Mouse (Mus musculus) urinary bladder, adult 2 months (tissue): ENCODE results near the gene Prelid3b. TPM values are rescaled to one million over a fixed set of nuclear protein-coding genes. Genes with fewer than 3 reads are reported as not detected.

ENCODE experiments used
- DNase-seq: peaks from one replicate; pipeline ENCODE4 v3.0.0; 2022; ENCODE audit warnings: low spot score
- polyA plus RNA-seq: library from polyadenylated mRNA; depleted of rRNA; stranded (reverse); fragments of >200 nt; gene quantifications from 2 replicates; pipeline ENCODE4 v1.2.3, GENCODE M21; 2012

Prelid3b gene
- polyA plus RNA-seq, 1 experiment: 61.4 TPM

GRCm38 (mm10) chr2:174463370-174463769 lies 9.5 kb downstream of the Prelid3b start:
- no peak for DNase-seq

GRCm38 (mm10) chr2:174459365-174459764 lies 13.5 kb downstream of the Prelid3b start:
- no peak for DNase-seq

GRCm38 (mm10) chr2:174453681-174454080 lies 19.2 kb downstream of the Prelid3b start:
- no peak for DNase-seq

DNA sequence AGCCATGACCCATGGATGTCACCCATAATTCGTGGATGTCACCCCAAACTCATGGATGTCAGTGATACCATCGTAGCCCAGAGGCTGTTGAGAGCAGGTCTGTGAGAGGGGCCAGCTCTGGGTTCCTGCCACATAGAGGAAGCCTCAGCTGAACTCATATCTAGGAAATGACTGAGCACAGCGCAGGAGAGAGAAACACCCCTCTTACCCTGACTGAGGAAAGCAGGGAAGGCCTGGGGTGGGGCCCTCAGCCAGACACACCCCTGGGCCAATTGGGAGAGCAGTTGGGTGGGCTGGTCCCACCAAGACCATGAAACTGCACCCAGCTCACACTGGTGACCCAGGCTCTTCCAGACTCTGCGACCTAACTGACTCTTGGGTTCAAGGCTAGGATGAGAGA lies 22.5 kb downstream of the Prelid3b start, which contains the start of gene Tubb1:
Gene Tubb1 (plus strand): TSS at position 343 of the 400 bp plus-strand sequence.
- no peak for DNase-seq

DNA sequence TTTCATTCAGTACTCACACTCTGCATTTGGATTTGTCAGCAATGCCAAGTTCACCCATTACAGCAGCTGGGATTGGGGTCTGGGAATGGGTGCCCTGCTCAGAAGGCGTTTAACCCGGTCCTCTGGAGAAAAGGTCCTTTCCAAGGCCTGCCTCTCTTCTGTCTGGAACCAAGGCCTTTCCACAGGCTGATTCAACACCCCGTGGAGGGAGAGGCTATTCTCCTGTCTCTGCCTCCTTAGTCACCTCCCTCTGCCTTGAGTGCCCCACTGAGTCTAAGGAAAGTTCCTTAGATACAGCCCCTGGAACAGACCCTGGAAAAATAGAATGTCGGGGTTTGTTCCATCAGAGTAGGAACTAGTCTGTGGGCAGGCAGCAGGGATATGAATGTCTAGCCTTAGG lies 24.5 kb downstream of the Prelid3b start:
- no peak for DNase-seq

- no peak for DNase-seq
Observed at GRCm38 (mm10) chr2:174446905-174447304, 26.0 kb downstream of the Prelid3b start.

DNA sequence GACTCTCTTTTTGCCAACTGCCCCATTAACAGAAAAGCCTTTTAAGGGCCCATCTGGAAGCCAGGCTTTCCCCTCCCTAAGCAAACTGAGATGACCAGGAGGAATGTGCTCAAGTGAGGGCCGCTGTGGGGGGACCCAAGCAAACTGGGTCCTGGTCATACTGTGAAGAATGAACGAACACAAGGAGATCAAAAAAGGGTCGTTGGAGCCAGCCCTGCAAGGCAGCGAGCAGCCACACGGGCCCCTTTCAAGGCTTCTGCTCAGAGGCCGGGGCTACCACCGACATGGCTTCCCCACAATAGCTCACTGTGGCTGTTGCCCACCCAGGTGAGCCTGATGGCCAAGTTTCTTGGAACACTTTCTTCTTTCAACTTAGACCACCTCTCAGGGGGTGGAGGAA lies 26.4 kb downstream of the Prelid3b start:
- DNase-seq: no peak

DNA sequence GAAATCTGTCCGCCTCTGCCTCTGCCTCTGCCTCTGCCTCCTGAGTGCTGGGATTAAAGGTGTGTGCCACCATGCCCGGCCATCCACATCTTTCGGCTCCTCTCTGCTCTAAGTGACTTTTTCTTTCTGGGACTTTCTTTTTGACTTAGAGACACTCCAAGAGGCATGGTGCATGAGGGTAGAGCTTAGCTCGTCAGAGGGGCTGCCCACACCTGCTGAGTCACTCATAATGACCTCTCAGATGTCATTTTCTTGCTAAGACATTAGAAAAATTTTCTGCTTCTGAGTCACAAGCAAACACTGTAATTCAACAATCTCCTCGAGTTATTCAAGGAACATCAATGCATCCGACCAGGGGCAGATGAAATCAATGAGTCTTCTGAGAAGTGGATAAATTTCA lies 27.9 kb downstream of the Prelid3b start:
- DNase-seq: no peak

GRCm38 (mm10) chr2:174444359-174444758 lies 28.5 kb downstream of the Prelid3b start:
- DNase-seq: no peak

DNA sequence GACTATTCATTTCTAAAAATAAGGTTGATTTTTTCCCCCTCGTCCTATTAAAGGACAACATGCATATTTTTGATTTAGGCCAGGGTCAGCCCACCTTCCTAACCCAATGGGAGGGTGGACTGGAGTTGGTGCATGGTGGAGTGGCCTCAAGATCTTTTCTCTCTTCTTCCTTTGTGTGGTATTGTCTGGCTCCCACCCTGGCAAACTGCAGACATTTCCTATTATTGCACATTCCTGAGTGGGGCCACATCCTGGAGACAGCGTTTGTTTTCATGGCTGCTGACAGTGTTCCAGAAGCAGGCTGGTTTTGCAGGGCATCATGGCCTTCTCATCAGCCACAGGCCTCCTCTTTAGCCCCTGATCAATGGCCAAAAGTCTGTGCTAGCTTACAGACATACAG lies 29.8 kb downstream of the Prelid3b start:
- DNase-seq: no peak

DNA sequence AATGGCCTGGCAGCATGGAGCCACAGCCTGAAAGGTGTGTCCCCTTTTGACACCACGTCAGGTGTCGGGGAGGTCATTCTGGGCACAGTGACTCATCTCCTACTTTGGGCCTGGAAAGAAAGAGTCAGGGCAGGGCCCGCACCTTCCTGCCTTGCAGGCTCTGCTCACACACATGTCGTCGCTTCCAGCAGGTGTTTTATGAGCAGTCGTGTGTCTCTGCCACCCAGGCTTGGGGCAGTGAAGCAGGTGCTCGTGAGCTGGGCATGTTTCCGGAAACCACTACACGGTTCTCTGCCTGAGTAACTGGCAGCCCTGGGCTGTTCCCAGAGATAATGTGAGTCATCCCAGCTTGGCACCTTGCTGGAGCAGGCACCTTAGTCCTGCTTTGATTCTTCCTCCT lies 30.4 kb downstream of the Prelid3b start:
- no peak for DNase-seq

- no peak for DNase-seq
Observed at GRCm38 (mm10) chr2:174441898-174442297, 31.0 kb downstream of the Prelid3b start.

DNA sequence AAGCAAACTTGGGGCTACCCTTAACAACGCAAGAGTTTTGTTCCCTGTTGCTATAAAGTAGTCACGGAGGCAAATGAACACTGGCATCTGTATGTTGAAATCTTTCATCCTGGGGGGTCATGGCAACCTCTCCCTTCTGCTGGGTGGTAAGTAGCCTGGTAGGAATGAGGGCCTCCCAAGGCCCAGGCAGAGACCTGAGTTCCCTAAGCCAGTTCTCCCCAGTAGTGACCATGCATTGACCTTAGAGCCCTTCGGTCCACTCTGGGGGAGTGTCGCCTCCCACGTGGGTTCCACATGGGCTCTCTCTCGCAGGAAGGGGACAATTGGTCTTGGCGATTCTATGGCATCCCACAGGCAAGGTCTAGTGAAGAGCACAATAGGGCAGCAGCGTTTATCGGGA lies 32.9 kb downstream of the Prelid3b start:
- no peak for DNase-seq

- no peak for DNase-seq
Observed at GRCm38 (mm10) chr2:174439450-174439838, 33.4 kb downstream of the Prelid3b start.

GRCm38 (mm10) chr2:174438737-174439449 lies 34.0 kb downstream of the Prelid3b start, which contains the start of gene Ctsz:
Gene Ctsz, minus strand, starts transcription at chr2:174439039.
- DNase-seq: peak; percentile 47

DNA sequence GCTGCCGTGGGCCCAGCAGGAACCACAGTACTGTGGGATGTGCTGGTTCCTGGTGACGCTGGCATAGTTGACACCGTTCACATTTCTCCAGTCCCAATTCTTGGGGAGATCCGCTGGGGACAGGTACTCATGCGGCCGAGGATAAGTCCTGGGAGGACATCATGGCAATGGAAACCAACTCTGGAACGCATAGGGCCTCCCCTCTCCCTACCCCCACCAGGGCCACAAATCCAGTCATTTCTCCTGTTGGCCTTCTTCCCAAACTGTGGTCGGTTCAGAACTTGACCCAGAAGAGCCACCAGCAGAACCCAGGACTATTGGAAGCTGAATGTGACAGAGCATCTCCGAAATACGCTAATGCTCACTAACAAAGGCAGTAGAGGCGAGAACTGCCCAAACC lies 34.7 kb downstream of the Prelid3b start:
- DNase-seq: no peak

- no peak for DNase-seq
Observed at GRCm38 (mm10) chr2:174437697-174437982, 35.2 kb downstream of the Prelid3b start.

DNA sequence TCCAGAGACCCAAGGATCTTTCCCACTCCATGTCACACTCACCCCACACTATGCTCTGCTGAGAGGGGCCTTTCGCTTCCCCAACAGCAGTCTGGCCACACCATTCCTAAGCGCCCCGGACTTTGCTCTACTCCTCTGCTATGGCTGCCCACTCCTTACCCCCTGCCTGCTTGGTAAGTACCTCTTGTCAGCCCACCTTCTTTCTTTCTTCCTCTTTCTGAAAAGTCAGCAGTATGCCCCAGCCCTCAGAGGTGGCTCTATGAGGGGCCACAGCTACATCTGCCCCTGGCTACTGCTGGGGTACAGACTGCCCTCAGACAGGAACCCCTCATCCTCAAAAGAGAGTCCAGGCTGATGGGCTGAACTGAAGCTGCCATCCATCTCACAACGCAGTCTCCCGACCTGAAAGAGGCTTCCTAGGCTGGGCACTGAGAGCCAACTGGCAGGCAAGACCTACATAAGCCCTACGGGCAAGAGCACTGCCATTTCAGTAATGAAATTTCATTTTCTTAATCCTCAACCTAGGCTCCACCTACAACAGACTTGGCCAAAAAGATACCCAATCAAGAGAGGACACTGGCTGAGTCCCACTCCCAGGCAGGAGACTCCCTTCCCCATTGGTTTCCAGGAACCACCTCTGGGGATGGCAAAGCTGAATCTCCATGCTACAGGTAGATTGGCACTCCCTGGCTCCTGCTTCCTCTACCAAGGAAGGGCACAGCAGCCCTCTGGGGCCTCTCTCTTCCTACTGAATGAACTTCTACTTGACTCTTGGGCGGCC lies 35.8 kb downstream of the Prelid3b start:
- DNase-seq: no peak

- DNase-seq: no peak
Observed at GRCm38 (mm10) chr2:174436076-174436701, 36.7 kb downstream of the Prelid3b start.

DNA sequence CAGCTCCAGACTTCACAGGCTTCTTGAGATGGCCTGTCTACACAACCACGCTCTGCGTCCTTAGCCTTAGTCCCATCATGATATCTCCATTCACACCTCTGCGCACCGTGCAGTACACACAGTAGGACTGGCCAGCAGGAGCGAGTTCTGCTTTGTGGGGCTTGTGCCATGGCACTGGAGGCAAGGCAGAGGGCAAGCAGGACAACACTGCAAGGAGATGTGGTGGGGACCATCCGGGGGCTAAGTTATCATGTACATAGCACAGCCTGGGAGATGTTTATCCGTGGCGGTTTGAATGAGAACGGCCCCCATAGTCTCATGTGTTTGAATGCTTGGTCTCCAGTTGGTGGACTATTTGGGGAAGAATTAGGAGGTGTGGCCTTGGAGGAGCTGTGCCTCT lies 37.9 kb downstream of the Prelid3b start:
- DNase-seq: no peak

GRCm38 (mm10) chr2:174428996-174429591 lies 43.8 kb downstream of the Prelid3b start:
- no peak for DNase-seq

DNA sequence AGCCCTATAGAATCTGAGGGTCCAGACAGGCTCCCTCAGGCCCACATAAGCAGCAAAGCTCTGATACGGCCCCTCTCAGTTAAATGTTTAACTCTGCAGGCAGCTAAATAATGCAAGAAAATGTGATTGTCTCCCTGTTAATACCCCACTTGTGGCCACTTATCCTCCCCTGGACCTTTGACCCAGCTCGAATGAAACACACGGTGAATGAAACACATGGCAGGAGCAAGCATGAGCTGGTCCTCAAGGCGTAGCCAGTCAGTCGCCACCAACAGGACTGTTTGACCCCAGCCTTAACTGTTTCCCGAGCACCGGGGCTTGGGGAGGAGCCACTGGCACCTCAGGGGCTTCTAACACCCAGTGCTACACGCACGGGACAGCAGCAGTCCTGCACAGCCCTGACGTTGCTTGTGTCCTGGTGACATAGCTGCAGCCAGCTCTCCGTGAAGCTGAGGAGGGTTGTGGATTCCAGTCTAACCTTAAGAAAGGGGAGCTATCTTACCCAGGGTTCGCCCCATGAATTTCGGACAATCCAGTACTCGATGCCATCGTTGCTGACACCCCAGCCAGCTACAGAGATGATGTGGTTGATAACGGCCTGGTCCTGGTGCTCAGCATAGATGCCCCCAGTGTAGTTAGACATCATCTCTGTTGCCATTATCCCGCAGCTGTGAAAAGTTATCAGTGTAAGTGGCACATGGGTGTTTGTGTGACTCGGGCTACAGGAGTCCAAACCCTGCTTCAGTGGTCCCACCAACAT lies 44.6 kb downstream of the Prelid3b start:
- no peak for DNase-seq
